Mouse (Mus musculus) hindbrain, embryonic 10.5 days (tissue): ENCODE data around the gene Ubr7. TPM values are rescaled to one million over a fixed set of nuclear protein-coding genes. Genes with fewer than 3 reads are reported as not detected.

Source experiments
- DNase-seq: peaks from one replicate; pipeline ENCODE4 v3.0.0-alpha.2; 2017; ENCODE audit warnings: low spot score
- H3K27ac ChIP-seq: fragments of 300-500 bp; sonication (generic); 2 replicates; pipeline ENCODE4 v1.5.1; 2016; ENCODE audit warnings: mild to moderate bottlenecking, moderate library complexity
- H3K27me3 ChIP-seq: fragments of 300-500 bp; sonication (generic); 2 replicates; pipeline ENCODE4 v1.6.1; 2016; ENCODE audit warnings: mild to moderate bottlenecking; ENCODE audit not compliant: poor library complexity, insufficient read depth, severe bottlenecking
- H3K36me3 ChIP-seq: fragments of 300-500 bp; sonication (generic); 2 replicates; pipeline ENCODE4 v1.6.1; 2016; ENCODE audit warnings: mild to moderate bottlenecking, moderate library complexity
- H3K4me1 ChIP-seq: fragments of 300-500 bp; sonication (generic); replicated peaks from 2 replicates; pipeline ENCODE4 v1.6.1; 2016; ENCODE audit warnings: mild to moderate bottlenecking
- H3K4me3 ChIP-seq: fragments of 300-500 bp; sonication (generic); 2 replicates; pipeline ENCODE4 v1.5.1; 2016; ENCODE audit warnings: mild to moderate bottlenecking, moderate library complexity
- H3K9me3 ChIP-seq: fragments of 300-500 bp; sonication (generic); 2 replicates; pipeline ENCODE4 v1.6.1; 2016; ENCODE audit warnings: mild to moderate bottlenecking, moderate library complexity
- WGBS: fragments of 180-500 bp; shearing (Covaris S2); methylation state at CpG from one replicate; pipeline ENCODE4 v1.1.7; 2016; 5-methylcytosine and 5-hydroxymethylcytosine counted together
- polyA plus RNA-seq: library from polyadenylated mRNA; unstranded; fragments of >200 nt; fragmentation: Nextera tagmentation; extraction: Ambion mirVana; gene quantifications from 2 replicates; pipeline ENCODE4 v1.2.1, GENCODE M21; 2016

The Ubr7 gene
- 52.3 and 62.8 TPM in 2 replicates for polyA plus RNA-seq

DNA sequence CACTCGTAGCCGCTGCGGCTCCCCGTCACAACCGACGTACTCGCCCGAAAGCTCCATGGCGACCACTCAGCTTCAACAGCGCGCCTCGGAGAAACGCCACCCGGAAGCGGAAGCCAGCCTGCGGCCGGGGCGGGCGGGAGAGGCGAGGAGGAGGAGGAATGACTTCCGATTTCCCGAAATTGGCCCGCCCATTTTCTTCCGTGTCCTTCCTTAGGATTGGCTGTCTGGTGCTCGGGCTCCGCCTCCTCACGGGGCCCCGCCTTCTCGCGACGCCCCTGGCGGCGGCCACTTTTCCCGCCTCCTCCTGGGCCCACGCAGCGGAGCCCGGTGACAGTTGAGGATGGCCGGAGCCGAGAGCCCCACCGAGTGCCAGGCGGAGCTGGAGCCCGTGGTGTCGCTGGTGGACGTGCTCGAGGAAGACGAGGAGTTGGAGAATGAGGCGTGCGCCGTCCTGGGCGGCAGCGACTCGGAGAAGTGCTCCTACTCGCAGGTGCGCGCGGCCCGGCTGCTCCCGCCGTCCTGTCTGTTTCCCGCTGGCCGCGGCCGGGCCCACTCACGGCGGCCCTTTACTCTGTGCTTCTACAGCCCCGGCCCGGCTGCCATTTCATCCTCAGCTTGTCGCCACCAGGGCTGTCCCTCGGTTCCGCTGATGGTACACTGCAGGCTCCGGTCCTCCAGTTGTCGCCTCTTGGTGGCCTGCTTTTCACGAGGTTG, at the start of gene Ubr7, which contains the start of the genes Gm28051 and Gon7:
TSS of gene Ubr7 (plus strand) at position 279 of the 714 bp plus-strand sequence.
TSS of gene Gm28051 (minus strand) at position 77 of the 714 bp plus-strand sequence.
TSS of gene Gon7 (minus strand) at position 115 of the 714 bp plus-strand sequence.
- WGBS, result under 1% methylated on average over 73 of the region's 73 CpGs
- peak; percentile 98 for DNase-seq
- peak within 1 kb of the TSS; percentile 90 for H3K4me3 ChIP-seq
- H3K27ac ChIP-seq, result peak within 1 kb of the TSS; percentile 94
- no peaks in the 10 kb centered on the region for H3K9me3 ChIP-seq
- peaks cover 40% of the 10 kb centered on the region for H3K36me3 ChIP-seq
- H3K4me1 ChIP-seq, result peaks cover 33% of the 10 kb centered on the region
- no peaks in the 10 kb centered on the region for H3K27me3 ChIP-seq

- peaks cover 48% of the 10 kb centered on the region for H3K4me1 ChIP-seq
- H3K27ac ChIP-seq, result no peak overlapping the region
- no peak overlapping the region for H3K4me3 ChIP-seq
- no peaks in the 10 kb centered on the region for H3K9me3 ChIP-seq
- peaks cover 22% of the 10 kb centered on the region; the same call in 1 of the 2 replicates for H3K27me3 ChIP-seq
- no peaks in the 10 kb centered on the region for H3K36me3 ChIP-seq
- WGBS, result 77% methylated on average over 11 of the region's 11 CpGs
- DNase-seq, result no peak
Measured at GRCm38 (mm10) chr12:102708220-102708619, 49.5 kb upstream of the Ubr7 start.

DNA sequence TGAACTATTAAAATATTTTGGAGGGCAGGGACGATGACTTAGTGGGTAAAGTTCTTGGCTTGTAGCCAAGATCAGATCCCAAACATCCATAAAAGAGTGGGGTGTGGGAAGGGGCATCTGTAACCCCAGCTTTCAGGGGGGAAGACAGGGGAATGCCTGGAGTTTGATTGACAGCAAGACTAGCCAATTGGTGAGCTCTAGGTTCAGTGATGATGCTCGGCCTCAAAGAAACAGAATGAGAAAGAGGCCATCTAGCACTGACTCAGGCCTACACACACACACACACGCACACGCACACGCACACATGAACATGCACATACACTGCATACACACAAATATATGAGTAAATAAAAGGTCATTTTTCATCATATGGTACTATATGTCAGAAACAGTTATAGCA, 47.9 kb upstream of the Ubr7 start:
- H3K9me3 ChIP-seq, result no peaks in the 10 kb centered on the region
- no peak overlapping the region for H3K27ac ChIP-seq
- no peak overlapping the region for H3K4me3 ChIP-seq
- 94% methylated on average over 5 of the region's 5 CpGs for WGBS
- H3K4me1 ChIP-seq, result peaks cover 34% of the 10 kb centered on the region
- peaks cover 18% of the 10 kb centered on the region; the same call in 1 of the 2 replicates for H3K27me3 ChIP-seq
- DNase-seq, result peak; percentile 1
- H3K36me3 ChIP-seq, result no peaks in the 10 kb centered on the region

DNA sequence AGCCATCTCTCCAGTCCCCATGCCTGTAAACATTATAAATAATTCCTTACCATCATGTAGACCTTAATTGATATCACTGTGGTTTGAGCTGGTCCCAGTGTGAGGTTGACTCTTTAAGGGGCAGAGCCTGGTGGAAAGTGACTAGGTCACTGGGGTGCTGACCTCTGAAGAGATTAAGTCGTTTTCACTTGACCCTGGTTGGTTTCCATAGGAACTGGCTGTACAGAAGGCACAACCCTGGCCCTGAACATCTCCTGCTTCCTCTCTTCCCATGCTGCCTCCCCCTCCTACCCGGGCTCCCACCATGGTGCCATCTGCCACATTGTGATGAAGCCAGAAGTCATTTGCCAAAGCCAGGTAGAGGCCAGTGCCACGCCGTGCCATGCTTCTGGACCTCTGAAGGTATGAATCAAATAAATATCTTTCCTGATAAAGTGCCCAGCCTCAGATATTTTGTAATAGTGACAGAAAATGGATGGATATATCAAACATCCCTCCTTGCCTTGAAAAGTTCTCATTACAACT, 46.9 kb upstream of the Ubr7 start:
- 58% methylated on average over 4 of the region's 4 CpGs for WGBS
- DNase-seq, result peak; percentile 3

DNA sequence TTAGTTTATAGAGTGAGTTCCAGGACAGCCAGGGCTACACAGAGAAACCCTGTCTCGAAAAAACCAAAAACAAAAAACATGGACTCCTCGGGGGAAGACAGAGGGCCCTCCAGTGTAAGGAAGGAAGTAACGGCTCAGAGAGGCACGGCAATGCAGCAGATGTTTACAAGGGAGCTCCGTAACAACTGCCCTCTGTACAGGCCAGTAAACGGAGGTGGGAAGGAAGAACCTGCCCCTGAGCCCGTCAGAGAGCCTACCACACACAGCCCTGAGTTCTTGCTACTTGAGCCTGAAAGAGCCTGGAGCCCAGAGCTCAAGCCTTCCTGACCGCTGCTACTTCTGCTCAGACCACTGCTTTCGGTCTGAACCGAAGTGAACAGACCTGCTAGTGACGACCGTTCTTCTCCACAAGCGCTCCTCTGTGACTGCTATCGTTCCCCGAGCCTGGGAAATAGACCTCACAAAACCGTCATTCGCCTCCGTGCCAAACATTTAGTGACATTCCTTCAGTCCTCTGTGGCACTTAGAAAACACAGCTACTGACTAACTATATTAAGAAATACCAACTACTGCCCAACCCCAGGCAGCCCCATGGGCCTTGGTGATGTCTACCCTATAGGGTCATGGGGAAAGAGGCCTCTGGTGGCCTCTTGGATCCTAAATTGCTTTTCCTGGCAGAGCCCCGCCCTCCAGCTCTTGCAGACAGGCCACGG, 44.5 kb upstream of the Ubr7 start:
- Histone ChIP-seq H3K4me1 (peaks cover 14% of the 10 kb centered on the region), H3K36me3 (no peaks in the 10 kb centered on the region), H3K9me3 (no peaks in the 10 kb centered on the region), H3K4me3 (no peak overlapping the region), H3K27ac (no peak overlapping the region), H3K27me3 (no peaks in the 10 kb centered on the region)
- WGBS, result 79% methylated on average over 20 of the region's 20 CpGs
- DNase-seq, result peak; percentile 2

More for the DNA sequence above, 46.9 kb upstream of the Ubr7 start:
- H3K9me3 ChIP-seq, result no peaks in the 10 kb centered on the region
- H3K4me1 ChIP-seq, result peaks cover 24% of the 10 kb centered on the region
- H3K27me3 ChIP-seq, result peaks cover 18% of the 10 kb centered on the region; the same call in 1 of the 2 replicates
- no peak overlapping the region for H3K4me3 ChIP-seq
- H3K27ac ChIP-seq, result no peak overlapping the region
- H3K36me3 ChIP-seq, result no peaks in the 10 kb centered on the region

GRCm38 (mm10) chr12:102714116-102714515, 43.7 kb upstream of the Ubr7 start:
- WGBS, result 67% methylated on average over 2 of the region's 2 CpGs
- H3K4me3 ChIP-seq, result no peak overlapping the region
- no peak for DNase-seq

GRCm38 (mm10) chr12:102714654-102715395, 42.9 kb upstream of the Ubr7 start:
- H3K27me3 ChIP-seq, result no peaks in the 10 kb centered on the region
- 86% methylated on average over 10 of the region's 10 CpGs for WGBS

More at GRCm38 (mm10) chr12:102714116-102714515, 43.7 kb upstream of the Ubr7 start:
- H3K4me1 ChIP-seq, result peaks cover 13% of the 10 kb centered on the region
- H3K9me3 ChIP-seq, result no peaks in the 10 kb centered on the region
- no peak overlapping the region for H3K27ac ChIP-seq
- no peaks in the 10 kb centered on the region for H3K36me3 ChIP-seq
- no peaks in the 10 kb centered on the region for H3K27me3 ChIP-seq

GRCm38 (mm10) chr12:102719552-102720315, 38.0 kb upstream of the Ubr7 start:
- Histone ChIP-seq H3K27ac (no peak overlapping the region), H3K27me3 (no peaks in the 10 kb centered on the region), H3K4me1 (peaks cover 20% of the 10 kb centered on the region), H3K36me3 (no peaks in the 10 kb centered on the region), H3K9me3 (no peaks in the 10 kb centered on the region), H3K4me3 (no peak overlapping the region)
- 32% methylated on average over 13 of the region's 13 CpGs for WGBS
- peak; percentile 64 for DNase-seq

More at GRCm38 (mm10) chr12:102714654-102715395, 42.9 kb upstream of the Ubr7 start:
- Histone ChIP-seq H3K27ac (0 out of 2 replicates have a peak overlapping the region, but pooled peaks have one; percentile 50), H3K4me3 (no peak overlapping the region), H3K36me3 (no peaks in the 10 kb centered on the region), H3K9me3 (no peaks in the 10 kb centered on the region), H3K4me1 (peaks cover 15% of the 10 kb centered on the region)
- DNase-seq, result no peak

DNA sequence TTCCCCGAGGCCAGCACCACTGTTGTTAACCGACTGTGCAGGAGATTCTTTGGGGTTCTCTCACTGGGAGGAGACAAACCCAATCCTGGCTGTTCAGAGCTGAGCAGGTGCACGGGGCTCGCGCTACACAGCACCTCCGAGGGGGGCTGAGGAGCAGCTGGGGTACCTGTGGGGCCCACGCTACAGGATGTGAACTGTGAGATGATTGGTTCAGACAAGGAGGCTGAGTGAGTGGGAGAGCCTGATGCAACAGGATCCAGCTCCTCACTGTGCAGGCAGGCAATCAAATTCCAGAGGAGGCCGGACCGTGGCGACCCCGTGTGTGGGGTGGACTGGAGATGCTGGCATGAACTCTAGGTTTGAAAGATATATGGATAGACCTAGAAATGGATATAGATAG, 35.3 kb upstream of the Ubr7 start:
- Histone ChIP-seq H3K27me3 (no peaks in the 10 kb centered on the region), H3K36me3 (no peaks in the 10 kb centered on the region), H3K4me3 (no peak overlapping the region), H3K9me3 (no peaks in the 10 kb centered on the region), H3K27ac (peak overlapping the region; percentile 54), H3K4me1 (peaks cover 20% of the 10 kb centered on the region)
- DNase-seq, result no peak
- WGBS, result 48% methylated on average over 11 of the region's 11 CpGs

DNA sequence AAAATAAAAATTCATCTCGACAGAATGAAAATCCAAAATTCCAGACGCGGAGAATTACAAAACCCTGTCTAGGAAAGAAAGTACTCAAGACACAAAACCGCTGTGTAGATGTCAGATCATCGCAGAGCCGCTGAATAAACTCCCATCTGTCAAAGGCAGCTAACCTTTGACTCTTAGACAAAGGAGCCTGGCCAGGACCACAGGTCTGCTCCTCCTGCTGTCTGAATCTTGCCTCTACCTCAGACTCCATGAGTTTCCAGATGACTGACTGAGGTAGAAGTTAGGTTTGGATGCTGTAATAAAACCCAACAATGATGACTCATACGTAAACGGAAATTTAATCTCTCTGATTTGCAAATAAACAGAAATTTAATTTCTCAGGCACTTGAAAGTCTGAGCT, 34.8 kb upstream of the Ubr7 start:
- 52% methylated on average over 8 of the region's 8 CpGs for WGBS
- H3K4me1 ChIP-seq, result peaks cover 20% of the 10 kb centered on the region
- no peaks in the 10 kb centered on the region for H3K9me3 ChIP-seq
- no peak overlapping the region for H3K4me3 ChIP-seq
- H3K27me3 ChIP-seq, result no peaks in the 10 kb centered on the region
- H3K27ac ChIP-seq, result no peak overlapping the region
- peak; percentile 35 for DNase-seq
- no peaks in the 10 kb centered on the region for H3K36me3 ChIP-seq

- 85% methylated on average over 6 of the region's 6 CpGs for WGBS
- Histone ChIP-seq H3K36me3 (no peaks in the 10 kb centered on the region), H3K4me1 (peaks cover 20% of the 10 kb centered on the region), H3K4me3 (no peak overlapping the region), H3K9me3 (no peaks in the 10 kb centered on the region), H3K27ac (no peak overlapping the region), H3K27me3 (no peaks in the 10 kb centered on the region)
- DNase-seq, result no peak
Measured at GRCm38 (mm10) chr12:102723861-102724260, 33.9 kb upstream of the Ubr7 start.

DNA sequence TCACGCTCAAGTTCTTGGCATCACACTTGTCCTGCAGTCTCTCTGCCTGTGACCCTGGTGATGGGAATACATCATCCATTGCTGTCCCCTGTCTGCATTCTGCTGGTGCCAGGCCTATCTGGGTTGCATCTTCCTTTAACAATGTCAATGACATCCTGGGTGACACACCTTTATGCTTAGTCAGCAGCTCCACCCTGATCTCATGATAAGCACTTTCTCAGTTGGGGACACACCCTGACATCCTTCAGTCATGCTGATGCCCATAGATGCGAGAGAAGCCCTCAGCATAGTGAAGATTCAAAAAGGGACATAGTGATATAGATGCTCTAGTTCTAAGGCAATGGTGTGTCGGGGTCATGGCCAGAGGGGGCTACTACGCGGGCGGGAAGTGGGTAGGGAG, 32.6 kb upstream of the Ubr7 start:
- H3K4me3 ChIP-seq, result no peak overlapping the region
- peaks cover 25% of the 10 kb centered on the region for H3K4me1 ChIP-seq
- DNase-seq, result no peak
- H3K36me3 ChIP-seq, result no peaks in the 10 kb centered on the region
- H3K27ac ChIP-seq, result no peak overlapping the region
- no peaks in the 10 kb centered on the region for H3K27me3 ChIP-seq
- H3K9me3 ChIP-seq, result no peaks in the 10 kb centered on the region
- WGBS, result 92% methylated on average over 6 of the region's 6 CpGs
